Mouse (Mus musculus) neutrophil, adult 5-6 weeks (primary cell): Measurements from ENCODE around the gene Ifna5. TPM values are rescaled to one million over a fixed set of nuclear protein-coding genes. Genes with fewer than 3 reads are reported as not detected.
"Not testable (repeated sequence)": the region's sequence is repeated elsewhere in the genome, so short reads cannot be mapped to it uniquely, and the experiment has no call there.

Source experiments
- ATAC-seq: fragments of 151-379, 151-347 bp; 2 replicates; pipeline ENCODE4 v1.8.0; 2017; ENCODE audit warnings: mild to moderate bottlenecking, moderate TSS enrichment; ENCODE audit not compliant: insufficient number of reproducible peaks, poor library complexity, low FRiP score, severe bottlenecking; ENCODE audit errors: extremely low read depth
- total RNA-seq: library from RNA; stranded (forward); fragments of 200-1000 nt; gene quantifications from 2 replicates; pipeline ENCODE4 v1.2.3, GENCODE M21; 2017

Ifna5 gene
- total RNA-seq: not detected in 2 replicates

GRCm38 (mm10) chr4:88835225-88835624 lies at the start of gene Ifna5:
Gene Ifna5, plus strand, starts transcription at chr4:88835525.
- not testable (repeated sequence) for ATAC-seq

GRCm38 (mm10) chr4:88788402-88788801 lies 46.9 kb upstream of the Ifna5 start, which contains the start of gene Gm13277:
Gene Gm13277, plus strand, starts transcription at chr4:88788632.
- not testable (repeated sequence) for ATAC-seq

GRCm38 (mm10) chr4:88791250-88791649 lies 44.1 kb upstream of the Ifna5 start, which contains the start of gene Gm13278:
Gene Gm13278, plus strand, starts transcription at chr4:88791550.
- not testable (repeated sequence) for ATAC-seq

GRCm38 (mm10) chr4:88793936-88794675 lies 41.2 kb upstream of the Ifna5 start, which contains the start of gene Gm13275:
Gene Gm13275, plus strand, starts transcription at chr4:88794487.
- not testable (repeated sequence) for ATAC-seq

- not testable (repeated sequence) for ATAC-seq
Observed at GRCm38 (mm10) chr4:88797097-88797496, 38.2 kb upstream of the Ifna5 start, which contains the start of gene Gm13279. Gene Gm13279, plus strand, starts transcription at chr4:88797397.

GRCm38 (mm10) chr4:88799365-88799764 lies 36.0 kb upstream of the Ifna5 start, which contains the start of gene Gm13285:
Gene Gm13285, plus strand, starts transcription at chr4:88799665.
- not testable (repeated sequence) for ATAC-seq

GRCm38 (mm10) chr4:88802954-88803353 lies 32.4 kb upstream of the Ifna5 start, which contains the start of gene Gm13287:
Gene Gm13287, plus strand, starts transcription at chr4:88803254.
- not testable (repeated sequence) for ATAC-seq

- not testable (repeated sequence) for ATAC-seq
Observed at GRCm38 (mm10) chr4:88805231-88805630, 30.1 kb upstream of the Ifna5 start, which contains the start of gene Gm13288. Gene Gm13288, plus strand, starts transcription at chr4:88805531.

GRCm38 (mm10) chr4:88805761-88806160 lies 29.6 kb upstream of the Ifna5 start:
- not testable (repeated sequence) for ATAC-seq

- ATAC-seq: no peak
Observed at GRCm38 (mm10) chr4:88815928-88816327, 19.4 kb upstream of the Ifna5 start, which contains the start of gene Ifna7. Gene Ifna7, plus strand, starts transcription at chr4:88816228.

GRCm38 (mm10) chr4:88819659-88820058 lies 15.7 kb upstream of the Ifna5 start, which contains the start of gene Ifna11:
Gene Ifna11, plus strand, starts transcription at chr4:88819959.
- no peak for ATAC-seq

GRCm38 (mm10) chr4:88822995-88823394 lies 12.3 kb upstream of the Ifna5 start:
- no peak for ATAC-seq

GRCm38 (mm10) chr4:88827116-88827515 lies 8.2 kb upstream of the Ifna5 start, which contains the start of gene Ifna6:
Gene Ifna6, plus strand, starts transcription at chr4:88827416.
- not testable (repeated sequence) for ATAC-seq

GRCm38 (mm10) chr4:88830523-88830922 lies 4.8 kb upstream of the Ifna5 start:
- ATAC-seq: no peak

- ATAC-seq: peak; percentile 39; the same call in 1 of the 2 replicates
Observed at GRCm38 (mm10) chr4:88838828-88839227, 3.5 kb downstream of the Ifna5 start.

- no peak for ATAC-seq
Observed at GRCm38 (mm10) chr4:88840058-88840457, 4.7 kb downstream of the Ifna5 start.

GRCm38 (mm10) chr4:88841438-88841911 lies 6.2 kb downstream of the Ifna5 start, which contains the start of gene Ifna4:
Gene Ifna4, plus strand, starts transcription at chr4:88841861.
- no peak for ATAC-seq

GRCm38 (mm10) chr4:88845334-88845733 lies 10.0 kb downstream of the Ifna5 start:
- no peak for ATAC-seq

GRCm38 (mm10) chr4:88849698-88850097 lies 14.4 kb downstream of the Ifna5 start, which contains the start of gene Ifna1:
Gene Ifna1, plus strand, starts transcription at chr4:88850087.
- ATAC-seq: no peak
